Mouse (Mus musculus): ENCODE measurements around the gene Mybph. TPM values are rescaled to one million over a fixed set of nuclear protein-coding genes. Genes with fewer than 3 reads are reported as not detected.

The Mybph gene
- polyA plus RNA-seq, 1 experiment from 2014 or later = 3.5 TPM

- no peak for ATAC-seq (ENCODE audit: insufficient read depth)
- H3K27me3 ChIP-seq = peaks cover 18% of the 10 kb centered on the region; the same call in 1 of the 2 replicates
- H3K9ac ChIP-seq = no peak overlapping the region
- no peak overlapping the region for H3K4me2 ChIP-seq
- no peak overlapping the region for H3K4me3 ChIP-seq (replicated peaks)
- H3K4me1 ChIP-seq (replicated peaks) = peaks cover 14% of the 10 kb centered on the region; the same call in 1 of the 2 replicates
- no peaks in the 10 kb centered on the region for H3K36me3 ChIP-seq (replicated peaks)
- H3K9me3 ChIP-seq (replicated peaks) = no peaks in the 10 kb centered on the region
- WGBS (ENCODE audit: insufficient replicate concordance) = 57% methylated on average over 12 of the region's 12 CpGs
- H3K27ac ChIP-seq (replicated peaks) = no peak overlapping the region
Observed at GRCm38 (mm10) chr1:134224649-134225227, 31.5 kb downstream of the Mybph start.

DNA sequence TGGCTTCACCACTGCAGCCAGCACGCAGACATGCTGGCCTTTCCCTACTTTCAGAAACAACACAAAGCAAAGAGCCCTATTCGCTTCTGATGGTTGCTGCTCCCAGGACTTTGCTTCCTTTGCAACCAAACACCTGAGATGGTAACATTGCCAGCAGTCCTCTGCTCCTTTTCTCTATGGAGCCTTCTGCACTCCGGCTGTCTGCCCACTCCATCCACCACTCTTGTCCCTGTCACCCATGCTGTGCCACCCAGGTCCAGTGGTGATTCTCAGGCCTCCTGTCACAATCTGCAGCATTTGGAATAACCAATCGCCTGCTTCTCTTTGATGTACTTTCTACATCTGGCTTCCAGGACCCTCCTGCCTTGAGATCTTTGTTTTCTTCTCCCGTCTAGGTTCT lies 32.1 kb downstream of the Mybph start:
- ATAC-seq (ENCODE audit: insufficient read depth) = no peak
- H3K27me3 ChIP-seq = peaks cover 18% of the 10 kb centered on the region; the same call in 1 of the 2 replicates
- no peak overlapping the region for H3K4me3 ChIP-seq (replicated peaks)
- WGBS (ENCODE audit: insufficient replicate concordance) = 74% methylated on average over 5 of the region's 5 CpGs
- peaks cover 14% of the 10 kb centered on the region; the same call in 1 of the 2 replicates for H3K4me1 ChIP-seq (replicated peaks)
- no peaks in the 10 kb centered on the region for H3K9me3 ChIP-seq (replicated peaks)
- H3K27ac ChIP-seq (replicated peaks) = no peak overlapping the region
- H3K9ac ChIP-seq = no peak overlapping the region
- no peak overlapping the region for H3K4me2 ChIP-seq
- no peaks in the 10 kb centered on the region for H3K36me3 ChIP-seq (replicated peaks)

DNA sequence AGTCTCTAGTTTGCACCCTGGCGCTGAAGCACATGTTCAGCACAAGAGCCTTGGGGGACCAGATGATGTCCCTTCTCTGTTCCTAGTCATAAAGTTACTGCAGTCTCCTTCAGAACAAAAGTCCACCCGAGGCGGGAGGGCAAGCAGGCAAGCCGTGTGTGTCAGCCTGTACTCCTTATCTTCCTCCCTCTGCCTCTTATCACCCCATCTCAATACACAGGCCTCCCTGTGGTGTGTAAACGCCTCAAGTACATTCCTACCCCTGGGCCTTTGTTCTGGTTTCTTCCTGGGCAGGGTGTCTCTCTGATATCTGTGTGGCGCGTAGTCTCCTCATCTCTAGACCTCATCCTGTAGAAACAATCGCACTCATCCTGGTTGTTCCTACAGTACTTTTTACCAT lies 33.5 kb downstream of the Mybph start:
- Histone ChIP-seq H3K9me3 (replicated peaks) (no peaks in the 10 kb centered on the region), H3K27me3 (peaks cover 18% of the 10 kb centered on the region; the same call in 1 of the 2 replicates), H3K4me1 (replicated peaks) (peaks cover 9% of the 10 kb centered on the region), H3K4me2 (no peak overlapping the region), H3K27ac (replicated peaks) (no peak overlapping the region), H3K9ac (no peak overlapping the region), H3K4me3 (replicated peaks) (no peak overlapping the region), H3K36me3 (replicated peaks) (no peaks in the 10 kb centered on the region)
- 33% methylated on average over 8 of the region's 8 CpGs for WGBS (ENCODE audit: insufficient replicate concordance)
- ATAC-seq (ENCODE audit: insufficient read depth) = no peak

DNA sequence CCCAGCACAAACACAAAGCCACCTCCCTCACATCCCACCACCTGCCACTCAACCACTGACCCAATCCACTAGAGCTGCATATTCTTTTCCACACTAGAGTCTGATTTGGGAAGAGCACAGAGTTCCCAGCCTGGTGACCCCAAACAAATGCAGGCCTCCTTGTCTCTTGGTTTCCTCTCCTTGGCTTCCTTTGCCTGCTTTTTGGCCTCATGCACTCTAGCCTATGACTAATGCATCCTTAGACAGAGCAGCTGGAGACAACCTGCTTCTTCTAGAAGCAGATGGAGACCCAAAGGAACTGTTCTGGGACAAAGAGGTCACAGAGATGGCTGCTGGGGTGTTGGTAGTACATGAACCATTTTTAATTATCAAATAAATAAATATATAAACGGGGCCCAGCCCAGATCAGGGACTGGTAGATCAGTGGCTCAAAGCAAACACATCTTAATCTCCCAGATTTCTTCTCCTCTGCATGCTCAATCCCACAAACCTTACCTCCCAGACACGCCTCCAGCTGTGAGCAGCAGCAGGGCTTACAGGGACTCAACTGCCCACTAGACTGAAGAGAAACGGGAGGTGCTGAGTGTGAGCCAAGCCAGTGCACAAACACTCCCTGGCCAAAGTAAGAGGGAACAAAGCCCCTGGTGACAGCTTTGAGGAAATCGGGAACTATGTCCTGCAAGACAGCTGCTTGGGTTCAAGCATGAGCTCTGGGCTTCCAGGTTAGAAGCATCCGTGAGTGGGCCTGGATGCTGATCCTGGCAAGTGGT lies 36.7 kb downstream of the Mybph start:
- WGBS (ENCODE audit: insufficient replicate concordance) = 53% methylated on average over 5 of the region's 5 CpGs
- H3K27ac ChIP-seq (replicated peaks) = no peak overlapping the region
- H3K4me1 ChIP-seq (replicated peaks) = no peaks in the 10 kb centered on the region; the same call in 1 of the 2 replicates
- no peak overlapping the region for H3K4me2 ChIP-seq
- H3K27me3 ChIP-seq = peaks cover 30% of the 10 kb centered on the region
- H3K9me3 ChIP-seq (replicated peaks) = no peaks in the 10 kb centered on the region
- no peak overlapping the region for H3K9ac ChIP-seq
- H3K4me3 ChIP-seq (replicated peaks) = no peak overlapping the region
- no peak for ATAC-seq (ENCODE audit: insufficient read depth)
- no peaks in the 10 kb centered on the region for H3K36me3 ChIP-seq (replicated peaks)

GRCm38 (mm10) chr1:134230638-134231228 lies 37.5 kb downstream of the Mybph start:
- Histone ChIP-seq H3K9ac (no peak overlapping the region), H3K4me3 (replicated peaks) (no peak overlapping the region), H3K27me3 (peaks cover 35% of the 10 kb centered on the region), H3K9me3 (replicated peaks) (no peaks in the 10 kb centered on the region), H3K36me3 (replicated peaks) (no peaks in the 10 kb centered on the region), H3K4me1 (replicated peaks) (peaks cover 3% of the 10 kb centered on the region; the same call in 1 of the 2 replicates), H3K4me2 (no peak overlapping the region), H3K27ac (replicated peaks) (no peak overlapping the region)
- ATAC-seq (ENCODE audit: insufficient read depth) = no peak
- WGBS (ENCODE audit: insufficient replicate concordance) = 67% methylated on average over 10 of the region's 10 CpGs

GRCm38 (mm10) chr1:134231270-134231669 lies 38.0 kb downstream of the Mybph start:
- H3K4me2 ChIP-seq = no peak overlapping the region
- ATAC-seq (ENCODE audit: insufficient read depth) = no peak
- H3K9me3 ChIP-seq (replicated peaks) = no peaks in the 10 kb centered on the region
- H3K4me1 ChIP-seq (replicated peaks) = peaks cover 3% of the 10 kb centered on the region; the same call in 1 of the 2 replicates
- no peak overlapping the region for H3K9ac ChIP-seq
- H3K36me3 ChIP-seq (replicated peaks) = no peaks in the 10 kb centered on the region
- H3K4me3 ChIP-seq (replicated peaks) = no peak overlapping the region
- H3K27me3 ChIP-seq = peaks cover 40% of the 10 kb centered on the region
- WGBS (ENCODE audit: insufficient replicate concordance) = 62% methylated on average over 3 of the region's 3 CpGs
- no peak overlapping the region for H3K27ac ChIP-seq (replicated peaks)

DNA sequence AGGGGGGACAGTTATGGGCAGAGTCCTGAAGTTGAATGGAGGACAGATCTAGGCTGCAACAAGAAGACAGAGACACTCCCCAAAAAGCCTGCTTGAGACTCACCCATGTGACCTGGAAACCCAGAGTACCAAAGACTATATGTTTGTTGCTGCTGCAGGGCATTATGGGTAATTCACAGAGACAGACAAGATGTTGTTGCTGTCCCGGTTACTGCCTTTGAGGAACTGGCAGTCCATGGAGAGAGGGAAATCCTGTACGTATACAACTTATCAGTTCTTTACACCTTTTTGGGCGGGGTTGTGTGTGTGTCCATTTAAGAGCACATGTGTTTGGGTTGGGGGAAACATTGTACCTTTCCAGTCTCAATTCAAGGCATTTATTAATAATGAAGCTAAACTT lies 38.4 kb downstream of the Mybph start:
- no peaks in the 10 kb centered on the region for H3K9me3 ChIP-seq (replicated peaks)
- no peaks in the 10 kb centered on the region for H3K36me3 ChIP-seq (replicated peaks)
- peaks cover 41% of the 10 kb centered on the region for H3K27me3 ChIP-seq
- H3K27ac ChIP-seq (replicated peaks) = no peak overlapping the region
- H3K4me2 ChIP-seq = no peak overlapping the region
- H3K4me3 ChIP-seq (replicated peaks) = no peak overlapping the region
- WGBS (ENCODE audit: insufficient replicate concordance) = 22% methylated on average over 3 of the region's 3 CpGs
- peaks cover 4% of the 10 kb centered on the region; the same call in 1 of the 2 replicates for H3K4me1 ChIP-seq (replicated peaks)
- H3K9ac ChIP-seq = no peak overlapping the region
- no peak for ATAC-seq (ENCODE audit: insufficient read depth)

GRCm38 (mm10) chr1:134232326-134232725 lies 39.1 kb downstream of the Mybph start:
- Histone ChIP-seq H3K27me3 (peaks cover 47% of the 10 kb centered on the region), H3K4me2 (no peak overlapping the region), H3K9me3 (replicated peaks) (no peaks in the 10 kb centered on the region), H3K36me3 (replicated peaks) (no peaks in the 10 kb centered on the region), H3K4me1 (replicated peaks) (peaks cover 9% of the 10 kb centered on the region; the same call in 1 of the 2 replicates), H3K27ac (replicated peaks) (no peak overlapping the region), H3K9ac (no peak overlapping the region), H3K4me3 (replicated peaks) (no peak overlapping the region)
- WGBS (ENCODE audit: insufficient replicate concordance) = 62% methylated on average over 8 of the region's 8 CpGs
- ATAC-seq (ENCODE audit: insufficient read depth) = no peak

- H3K27ac ChIP-seq (replicated peaks) = no peak overlapping the region
- H3K36me3 ChIP-seq (replicated peaks) = no peaks in the 10 kb centered on the region
- peaks cover 9% of the 10 kb centered on the region; the same call in 1 of the 2 replicates for H3K4me1 ChIP-seq (replicated peaks)
- ATAC-seq (ENCODE audit: insufficient read depth) = no peak
- no peak overlapping the region for H3K9ac ChIP-seq
- no peak overlapping the region for H3K4me2 ChIP-seq
- H3K4me3 ChIP-seq (replicated peaks) = no peak overlapping the region
- H3K27me3 ChIP-seq = peaks cover 49% of the 10 kb centered on the region
- H3K9me3 ChIP-seq (replicated peaks) = no peaks in the 10 kb centered on the region
- 58% methylated on average over 12 of the region's 12 CpGs for WGBS (ENCODE audit: insufficient replicate concordance)
Observed at GRCm38 (mm10) chr1:134232778-134233531, 39.7 kb downstream of the Mybph start.

DNA sequence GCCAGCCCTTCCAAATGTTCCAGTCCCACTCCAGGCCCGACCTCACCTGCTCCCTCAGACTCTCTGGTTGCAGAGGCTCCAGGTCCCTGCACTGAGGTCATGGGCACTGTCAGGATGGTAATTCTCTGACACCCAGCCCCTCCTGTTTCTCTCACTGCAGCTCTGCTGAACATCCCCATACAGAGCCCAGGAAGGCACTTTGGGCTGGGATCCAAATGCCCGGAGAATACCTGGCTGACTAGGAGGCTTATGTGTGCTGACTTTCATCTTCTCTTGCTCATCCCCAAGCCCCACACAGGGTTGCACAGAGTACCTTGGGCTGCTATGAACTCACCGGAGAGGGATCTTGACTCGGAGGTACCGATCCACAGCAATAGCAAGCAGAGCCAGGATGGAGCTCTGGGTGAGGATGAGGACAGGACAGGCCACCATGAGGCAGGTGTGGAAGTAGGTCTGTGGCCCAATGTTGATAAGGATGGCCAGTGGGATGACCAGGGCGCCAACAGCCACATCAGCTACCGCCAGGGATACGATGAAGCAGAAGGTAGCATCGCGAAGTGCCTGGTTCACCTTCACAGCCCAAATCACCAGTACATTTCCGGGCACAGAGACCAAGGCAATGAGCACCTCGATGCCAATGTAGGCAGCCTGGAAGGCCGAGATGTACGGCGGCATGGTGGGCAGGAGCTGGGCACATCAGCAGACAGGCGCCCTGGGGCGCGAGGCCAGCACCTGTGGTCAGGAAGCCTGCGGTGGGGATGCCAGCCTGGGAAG lies 40.6 kb downstream of the Mybph start:
- Histone ChIP-seq H3K27ac (replicated peaks) (no peak overlapping the region), H3K9me3 (replicated peaks) (no peaks in the 10 kb centered on the region), H3K4me2 (no peak overlapping the region), H3K9ac (no peak overlapping the region), H3K4me3 (replicated peaks) (no peak overlapping the region), H3K36me3 (replicated peaks) (no peaks in the 10 kb centered on the region), H3K27me3 (peaks cover 49% of the 10 kb centered on the region), H3K4me1 (replicated peaks) (peaks cover 12% of the 10 kb centered on the region; the same call in 1 of the 2 replicates)
- ATAC-seq (ENCODE audit: insufficient read depth) = no peak
- WGBS (ENCODE audit: insufficient replicate concordance) = 48% methylated on average over 19 of the region's 19 CpGs
